Mouse (Mus musculus): ENCODE measurements around the gene Mrpl53.
A peak's percentile ranks its signal among the peaks of the same experiment; 100 is the strongest.

Gene Mrpl53

GRCm38 (mm10) chr6:83122961-83123360 lies 14.1 kb downstream of the Mrpl53 start:
- no peak for DNase-seq

DNA sequence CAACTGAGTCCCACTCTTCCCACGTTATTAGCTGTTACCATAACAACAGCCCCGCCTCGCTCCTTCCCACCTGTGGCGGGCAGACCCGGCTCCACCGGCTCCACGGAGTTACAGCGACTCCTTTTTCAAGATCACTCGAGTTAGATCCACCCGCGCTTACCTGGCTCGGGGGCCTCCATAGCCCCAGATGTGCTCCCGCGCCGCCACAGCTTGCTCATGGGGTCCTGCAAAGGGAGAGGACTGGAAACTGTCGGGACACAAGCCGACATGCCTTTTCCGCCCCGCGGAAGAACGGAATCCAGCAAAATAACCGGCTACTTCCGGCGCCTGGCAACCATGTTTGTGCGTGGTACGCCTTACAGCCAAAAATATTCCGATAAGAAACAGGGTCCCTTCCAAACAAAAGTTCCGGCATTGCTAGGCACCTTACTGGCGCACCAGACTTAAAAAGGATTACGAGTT lies 16.0 kb downstream of the Mrpl53 start:
- peak; percentile 88 to 89 for DNase-seq

- DNase-seq = no peak
Observed at GRCm38 (mm10) chr6:83125331-83125730, 16.5 kb downstream of the Mrpl53 start, which contains the start of gene Ino80b. Gene Ino80b (minus strand): TSS chr6:83125431.

DNA sequence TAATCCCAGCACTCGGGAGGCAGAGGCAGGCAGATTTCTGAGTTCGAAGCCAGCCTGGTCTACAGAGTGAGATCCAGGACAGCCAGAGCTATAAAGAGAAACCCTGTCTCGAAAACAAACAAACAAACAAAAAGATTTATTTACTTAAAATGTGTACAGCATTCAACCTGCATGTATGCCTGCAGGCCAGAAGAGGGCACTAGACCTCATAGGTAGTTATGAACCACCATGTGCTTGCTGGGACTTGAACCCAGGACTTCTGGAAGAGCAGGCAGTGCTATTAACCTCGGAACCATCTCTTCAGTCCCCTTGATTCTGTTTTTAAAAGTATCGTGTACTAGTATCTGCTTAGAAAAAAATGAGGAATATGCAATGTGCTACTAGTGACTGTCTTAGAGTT lies 18.6 kb downstream of the Mrpl53 start:
- DNase-seq = no peak

DNA sequence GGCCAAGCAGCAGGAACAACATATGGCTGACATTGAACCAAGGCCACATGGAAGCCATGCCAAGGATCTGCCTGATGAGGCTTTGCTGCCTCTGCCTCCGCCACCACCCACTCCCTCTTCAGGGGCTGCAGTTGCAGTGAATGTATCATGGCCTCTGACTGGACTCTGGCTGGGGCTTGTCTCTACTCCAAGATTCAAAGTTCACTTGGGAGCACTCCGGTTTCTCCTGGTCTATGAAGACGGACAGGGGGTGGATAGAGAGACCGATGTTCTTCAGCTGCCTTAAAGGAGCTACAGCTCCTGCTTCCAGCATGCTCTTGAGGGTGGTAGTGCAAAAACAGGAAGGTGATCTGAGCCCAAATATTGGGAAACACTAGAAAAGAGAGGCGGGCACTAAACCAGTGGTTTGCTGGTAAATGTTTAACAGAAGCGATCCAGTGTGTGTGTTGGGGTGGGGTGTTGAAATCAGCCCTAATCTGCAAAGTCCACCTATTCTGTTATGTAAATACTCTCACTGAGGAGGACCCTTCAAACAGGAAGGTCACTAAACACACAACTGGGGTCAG lies 22.7 kb downstream of the Mrpl53 start:
- no peak for DNase-seq

DNA sequence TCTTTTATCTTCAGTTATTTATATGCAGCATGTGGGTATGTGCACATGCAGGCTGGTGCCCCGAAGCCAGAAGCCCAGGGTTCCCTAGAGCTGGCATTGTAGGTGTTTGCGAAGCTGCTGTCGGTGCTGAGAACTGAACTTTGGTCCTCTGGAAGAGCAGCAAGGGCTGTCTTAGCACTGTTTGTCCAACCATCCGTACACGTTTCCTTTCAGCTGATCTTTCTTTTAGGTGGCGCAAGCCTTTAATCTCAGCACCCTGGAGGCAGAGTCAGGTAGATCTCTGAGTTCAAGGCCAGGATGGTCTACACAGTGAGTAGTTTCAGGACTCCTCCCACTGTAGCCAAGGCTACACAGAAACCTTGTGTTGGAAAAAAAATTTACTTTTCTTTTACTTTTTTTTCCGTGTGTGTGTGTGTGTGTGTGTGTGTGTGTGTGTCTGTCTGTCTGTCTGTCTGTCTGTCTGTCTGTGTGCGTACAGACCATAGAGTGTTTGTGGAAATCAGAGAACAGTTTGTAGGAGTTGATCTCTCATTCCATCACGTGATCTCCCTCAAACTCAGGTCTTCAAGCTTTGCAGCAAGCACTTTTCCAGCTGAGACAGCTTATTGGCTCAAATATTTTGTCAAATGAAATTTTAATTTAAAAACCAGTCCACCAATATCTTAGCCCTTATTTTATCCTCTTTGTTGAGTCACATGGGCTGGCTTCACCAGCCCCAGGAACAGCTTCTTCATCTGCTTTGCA lies 23.5 kb downstream of the Mrpl53 start:
- DNase-seq = no peak

DNA sequence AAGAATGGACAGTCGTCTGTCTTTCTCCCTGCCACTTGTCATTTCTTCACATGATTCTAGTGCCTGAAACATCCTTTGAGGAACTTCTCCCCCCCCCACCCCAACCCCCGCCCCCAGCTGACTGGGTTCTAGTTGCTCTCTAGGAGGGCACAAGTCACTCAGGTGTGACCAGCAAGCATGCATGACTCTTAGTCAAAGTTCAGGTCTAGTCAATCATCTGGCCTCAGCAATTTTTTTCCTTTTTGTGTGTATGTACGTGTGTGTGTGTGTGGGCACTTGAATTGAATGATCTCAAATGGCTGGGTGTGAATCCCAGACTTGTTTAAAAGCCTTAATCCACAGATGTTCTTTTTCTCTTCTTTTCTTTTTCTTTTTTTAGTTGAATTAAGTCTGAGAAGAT lies 25.4 kb downstream of the Mrpl53 start:
- DNase-seq = no peak

DNA sequence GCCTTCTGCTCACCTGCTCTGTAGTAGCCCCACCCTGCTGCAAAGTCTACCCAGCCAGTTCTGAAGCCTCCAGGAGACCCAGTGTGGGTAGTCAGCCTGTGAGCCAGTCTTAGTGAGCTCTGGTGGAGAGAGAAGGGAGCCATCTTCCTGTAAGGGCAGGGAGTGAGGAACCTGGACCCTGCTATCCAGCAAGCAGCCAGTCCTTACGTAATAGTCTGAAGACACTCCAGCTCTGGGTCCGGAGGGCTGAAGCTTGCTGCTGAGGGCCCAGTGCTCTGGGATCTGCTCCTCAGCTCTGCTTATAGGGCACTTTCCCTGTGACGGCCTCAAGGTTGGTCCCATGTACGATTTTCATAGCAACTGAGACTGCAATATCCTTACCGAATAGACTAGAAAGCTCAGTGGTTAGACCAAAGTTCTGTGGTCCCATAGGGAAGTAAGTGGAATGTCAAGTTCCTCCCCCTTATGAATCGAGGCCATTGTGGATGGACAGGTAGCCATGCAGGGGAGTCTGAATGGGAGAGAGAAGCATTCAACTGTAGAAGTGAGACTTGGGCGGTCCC lies 26.2 kb downstream of the Mrpl53 start, which contains the start of gene Rtkn:
Gene Rtkn (plus strand): TSS at position 513 of the 563 bp plus-strand sequence.
- DNase-seq = no peak

DNA sequence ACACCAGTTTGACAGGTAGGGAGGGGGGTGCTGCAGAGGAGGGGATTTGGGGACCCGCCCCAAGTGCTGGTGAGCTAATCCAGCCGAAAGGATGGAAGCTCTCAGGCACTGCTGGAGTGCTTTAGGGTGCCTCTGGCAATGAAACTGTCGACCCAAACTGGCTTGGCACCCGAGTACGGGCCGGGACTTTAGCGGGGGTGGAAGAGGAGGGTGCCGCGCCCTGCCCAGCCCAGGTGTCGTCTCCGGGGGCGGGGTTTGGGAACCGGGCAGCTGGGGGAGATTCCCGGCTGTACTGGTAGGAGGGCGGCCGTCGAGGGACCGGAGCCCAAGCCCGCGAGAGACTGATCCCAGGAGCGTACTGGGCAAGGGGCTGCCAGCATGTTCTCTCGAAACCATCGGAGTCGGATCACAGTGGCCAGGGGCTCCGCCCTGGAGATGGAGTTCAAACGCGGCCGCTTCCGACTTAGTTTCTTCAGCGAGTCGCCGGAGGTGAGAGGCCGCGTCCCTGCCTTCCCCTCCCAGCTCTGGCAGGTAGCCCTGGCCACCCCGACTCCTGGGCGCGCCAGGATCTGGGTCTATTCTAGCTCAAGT lies 26.8 kb downstream of the Mrpl53 start:
- DNase-seq = peak in 1 of 2 experiments; percentile 26

GRCm38 (mm10) chr6:83136291-83136880 lies 27.5 kb downstream of the Mrpl53 start:
- DNase-seq = no peak

DNA sequence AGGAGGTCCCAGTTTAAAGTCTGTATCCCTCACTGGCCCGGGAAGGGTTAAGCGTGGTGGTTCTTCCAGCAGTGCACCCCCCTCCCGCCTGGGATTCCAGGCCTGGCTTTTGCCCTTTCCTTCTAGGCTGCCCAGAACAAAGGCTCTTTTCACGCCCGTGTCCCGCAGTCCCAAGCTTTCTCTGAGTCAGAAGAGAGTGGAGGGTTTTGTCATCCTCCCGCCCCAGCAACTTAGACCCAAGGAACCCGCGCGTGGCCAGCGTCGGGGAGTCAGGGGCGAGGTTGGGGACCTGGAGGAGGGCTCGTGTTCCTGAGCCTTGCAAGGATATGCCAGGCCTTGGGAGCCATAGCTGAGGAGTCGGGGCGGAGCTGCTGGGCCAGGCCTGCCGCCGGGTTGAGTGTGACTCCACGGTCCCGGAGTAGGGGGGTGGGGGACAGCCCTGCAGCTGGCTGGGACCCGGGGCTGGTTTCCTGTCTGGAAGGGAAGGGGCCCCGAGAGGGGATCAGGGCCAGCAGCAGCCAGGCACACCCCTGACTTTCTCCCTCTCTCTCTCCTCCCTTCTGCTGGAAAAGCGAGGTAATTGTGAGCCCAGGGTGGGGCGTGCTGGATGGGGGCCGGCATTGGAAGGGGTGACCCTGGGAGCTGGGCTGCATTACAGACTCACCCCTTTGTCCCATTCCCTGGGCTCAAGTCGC lies 28.2 kb downstream of the Mrpl53 start:
- peak; percentile 49 to 74 for DNase-seq

DNA sequence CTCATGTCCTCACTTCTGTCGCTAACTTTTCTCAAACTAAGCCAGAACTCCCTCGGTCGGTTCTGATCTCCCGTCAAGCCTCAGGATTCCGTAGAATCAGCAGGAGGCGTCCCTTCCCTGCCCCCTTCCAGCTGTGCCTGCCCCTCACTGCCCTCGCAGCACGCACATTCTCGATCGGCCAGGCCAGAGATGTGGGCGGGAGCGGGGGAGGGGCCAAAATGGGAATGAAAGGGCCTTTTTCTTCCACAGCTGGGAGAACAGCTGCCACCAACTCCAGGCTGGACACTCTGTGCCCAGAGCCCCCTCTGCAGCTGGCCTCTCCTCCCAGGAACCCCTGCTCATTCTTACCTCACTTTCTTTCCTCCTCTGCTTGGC lies 28.7 kb downstream of the Mrpl53 start:
- DNase-seq = peak in 1 of 2 experiments; percentile 35

- peak in 1 of 2 experiments; percentile 41 for DNase-seq
Observed at GRCm38 (mm10) chr6:83138056-83138455, 29.2 kb downstream of the Mrpl53 start.

GRCm38 (mm10) chr6:83140044-83140443 lies 31.2 kb downstream of the Mrpl53 start:
- DNase-seq = no peak

DNA sequence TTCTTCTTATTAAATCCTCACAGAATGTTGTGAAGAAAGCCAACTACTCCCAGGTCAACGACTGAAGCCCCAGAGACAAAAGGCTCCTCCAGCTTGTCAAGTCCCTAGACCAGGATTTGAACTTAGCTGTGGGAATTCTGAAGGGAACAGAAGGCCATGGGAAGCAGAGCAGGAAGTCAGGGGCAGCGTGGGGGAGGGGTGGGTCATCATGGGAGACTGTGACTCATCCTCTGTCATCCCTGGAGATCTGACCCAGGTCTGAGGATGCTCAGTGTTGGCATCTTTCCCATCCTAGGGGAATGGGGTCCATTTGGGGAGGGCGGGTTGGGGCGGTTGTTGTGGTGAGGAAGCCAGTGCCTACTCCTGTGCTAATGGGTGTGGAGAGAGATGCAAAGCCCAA lies 32.8 kb downstream of the Mrpl53 start:
- no peak for DNase-seq

DNA sequence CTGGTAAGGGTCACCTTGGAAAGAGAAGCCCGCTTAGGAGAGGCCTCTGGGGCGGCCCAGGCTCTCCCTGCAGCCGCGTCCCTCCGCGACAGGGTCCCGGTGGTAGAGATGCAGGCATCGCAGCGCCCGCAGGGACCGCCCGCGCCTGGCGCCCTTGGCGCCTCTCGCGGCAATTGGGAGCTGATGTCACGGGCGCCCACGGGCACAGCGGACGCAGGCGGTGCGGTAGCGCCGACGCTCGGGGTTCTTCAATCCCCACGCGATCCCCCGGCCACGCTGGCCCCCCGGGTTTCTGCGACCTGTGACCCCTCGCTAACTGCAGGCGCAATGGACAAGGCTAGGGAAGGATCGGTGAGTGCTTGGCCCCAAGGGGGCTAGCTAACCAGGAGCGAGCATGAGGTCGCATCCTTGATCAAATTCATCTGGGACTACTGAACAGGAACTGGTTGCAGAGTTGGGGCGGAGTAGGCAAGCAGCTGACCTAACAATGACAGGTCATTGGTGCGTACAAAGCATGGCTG lies 33.4 kb downstream of the Mrpl53 start:
- DNase-seq = peak in 1 of 2 experiments; percentile 19

DNA sequence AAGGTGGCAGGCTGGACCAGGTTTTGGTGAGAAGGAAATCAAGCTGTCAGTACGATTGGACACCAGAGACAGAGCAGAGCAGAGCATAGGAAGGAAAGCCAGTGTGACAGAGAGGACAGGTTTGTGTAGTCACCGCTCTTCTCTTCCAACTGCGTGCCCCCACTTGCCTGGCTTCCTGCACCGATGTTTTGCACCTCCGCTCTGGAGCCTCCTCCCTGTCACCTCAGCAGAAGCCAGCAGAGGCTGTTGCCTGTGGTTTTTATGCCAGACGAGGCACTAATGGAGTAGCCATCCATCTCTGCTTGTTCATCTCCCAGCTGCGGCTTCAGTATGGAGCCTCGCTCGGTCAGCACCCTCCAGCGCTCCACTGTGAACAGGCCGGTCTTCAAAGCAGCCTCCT lies 34.0 kb downstream of the Mrpl53 start:
- DNase-seq = no peak

GRCm38 (mm10) chr6:83145209-83145608 lies 36.4 kb downstream of the Mrpl53 start:
- DNase-seq = no peak

GRCm38 (mm10) chr6:83145805-83146204 lies 37.0 kb downstream of the Mrpl53 start:
- no peak for DNase-seq

DNA sequence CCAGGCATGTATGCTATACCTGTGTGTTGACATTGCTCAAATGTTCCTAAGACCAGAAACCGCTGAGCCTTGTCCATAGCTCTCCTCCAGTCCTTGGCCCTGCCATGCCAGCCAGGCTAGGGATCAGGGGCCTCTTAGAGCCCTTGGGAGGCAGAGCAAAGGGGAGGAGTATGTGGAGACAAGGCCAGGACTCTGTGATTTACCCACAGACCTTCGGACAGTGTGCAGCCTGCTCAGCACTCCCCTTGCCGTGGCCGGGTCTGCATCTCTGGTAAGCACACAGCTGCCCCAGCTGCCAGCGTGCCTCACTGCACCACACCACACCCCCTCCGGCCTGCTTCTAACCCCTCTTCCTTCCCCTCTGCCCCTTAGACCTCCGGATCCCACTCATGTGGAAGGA lies 38.4 kb downstream of the Mrpl53 start:
- no peak for DNase-seq

DNA sequence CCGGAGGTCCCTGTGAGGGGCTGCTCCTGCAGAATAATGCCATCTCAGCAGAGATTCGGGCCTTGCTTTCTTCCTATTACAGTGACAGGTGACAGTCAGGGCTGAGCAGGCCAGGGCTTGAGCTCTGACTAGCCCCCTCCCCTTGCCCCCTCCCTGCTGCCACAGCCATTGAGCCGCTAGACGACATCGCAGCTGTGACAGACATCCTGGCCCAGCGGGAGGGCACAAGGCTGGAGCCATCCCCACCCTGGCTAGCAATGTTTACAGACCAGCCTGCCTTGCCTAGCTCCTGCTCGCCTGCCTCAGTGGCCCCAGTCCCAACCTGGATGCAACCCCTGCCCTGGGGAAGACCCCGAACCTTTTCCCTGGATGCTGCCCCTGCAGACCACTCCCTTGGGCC lies 42.9 kb downstream of the Mrpl53 start:
- no peak for DNase-seq

- no peak for DNase-seq
Observed at GRCm38 (mm10) chr6:83153038-83153437, 44.2 kb downstream of the Mrpl53 start.

All from thymus, postnatal 36 days (tissue).